Mouse (Mus musculus) neural tube, embryonic 10.5 days (tissue): Measurements from ENCODE around the gene Nrxn2.

Experiments used
- DNase-seq: peaks from one replicate; pipeline ENCODE4 v3.0.0-alpha.2; 2017; ENCODE audit warnings: low spot score; ENCODE audit errors: extremely low spot score

The Nrxn2 gene

GRCm38 (mm10) chr19:6569561-6569960, 151.0 kb downstream of the Nrxn2 start:
- DNase-seq, result no peak

GRCm38 (mm10) chr19:6571476-6571875, 152.9 kb downstream of the Nrxn2 start:
- DNase-seq, result no peak

GRCm38 (mm10) chr19:6572001-6572400, 153.5 kb downstream of the Nrxn2 start:
- no peak for DNase-seq
